Mouse (Mus musculus): ENCODE measurements at regions not wholly inside any gene's neighbourhood (a gene's known extent, or its start where the extent isn't known, plus 50 kb on each side); places are given as distances from the start of the nearest gene placed in this dataset.

DNA sequence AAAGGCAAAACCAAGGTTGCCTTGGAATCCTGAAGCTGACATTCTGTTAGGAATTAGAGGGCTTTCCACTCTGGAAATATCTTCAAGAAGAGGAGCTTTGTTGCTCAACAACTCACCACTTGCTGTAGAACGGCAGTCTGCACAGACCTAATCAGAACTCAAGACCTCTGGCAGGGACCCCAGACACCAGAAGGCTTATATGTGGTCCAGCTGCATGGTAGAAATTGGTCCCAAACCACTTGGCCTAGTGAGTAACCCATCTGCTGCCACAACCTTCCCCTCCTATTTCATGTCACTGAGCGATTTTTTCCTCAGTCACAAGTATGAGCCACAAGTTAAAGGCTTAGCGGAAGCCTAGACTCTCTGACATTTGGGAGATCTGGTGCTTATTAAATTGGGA lies 105.2 kb upstream of the Adamts18 start:
- TF ChIP-seq CTCF (IDR thresholded peaks at IDR 0.05; ENCODE audit: low read depth) (no peak), EP300 (IDR thresholded peaks at IDR 0.05; ENCODE audit: low read depth) (no peak)
